Mouse (Mus musculus) midbrain, postnatal 0 days (tissue): ENCODE data around the gene AC124502.3. TPM values are rescaled to one million over a fixed set of nuclear protein-coding genes. Genes with fewer than 3 reads are reported as not detected.

ENCODE experiments used
- ATAC-seq: fragments of 200-750 bp; cut with Nextera tagmentation; 2 replicates; pipeline ENCODE4 v1.8.0; 2017; ENCODE audit warnings: moderate number of reproducible peaks, mild to moderate bottlenecking, moderate TSS enrichment, moderate library complexity; ENCODE audit not compliant: low FRiP score
- DNase-seq: peaks from one replicate; pipeline ENCODE4 v3.0.0-alpha.2; 2015; ENCODE audit warnings: low spot score
- H3K27ac ChIP-seq: fragments of 300-500 bp; sonication (generic); 2 replicates; pipeline ENCODE4 v1.5.1; 2014; ENCODE audit warnings: low read depth, mild to moderate bottlenecking, low read length, mixed read lengths
- H3K27me3 ChIP-seq: fragments of 300-500 bp; sonication (generic); 2 replicates; pipeline ENCODE4 v1.6.1; 2014; ENCODE audit warnings: low read length, control low read depth, mixed read lengths; ENCODE audit not compliant: insufficient read depth
- H3K36me3 ChIP-seq: fragments of 300-500 bp; sonication (generic); 2 replicates; pipeline ENCODE4 v1.6.1; 2014; ENCODE audit warnings: low read length, control low read depth, mixed read lengths; ENCODE audit not compliant: insufficient read depth
- H3K4me1 ChIP-seq: fragments of 300-500 bp; sonication (generic); 2 replicates; pipeline ENCODE4 v1.6.1; 2014; ENCODE audit warnings: mild to moderate bottlenecking, control low read depth, antibody characterized with exemption, low read length, mixed read lengths; ENCODE audit not compliant: insufficient read depth
- H3K4me2 ChIP-seq: fragments of 300-500 bp; sonication (generic); 2 replicates; pipeline ENCODE4 v1.6.1; 2014; ENCODE audit warnings: low read depth, mild to moderate bottlenecking, low read length, mixed read lengths; ENCODE audit not compliant: poor library complexity, severe bottlenecking
- H3K4me3 ChIP-seq: fragments of 300-500 bp; sonication (generic); 2 replicates; pipeline ENCODE4 v1.5.1; 2014; ENCODE audit warnings: low read depth, mild to moderate bottlenecking, low read length, moderate library complexity
- H3K9ac ChIP-seq: fragments of 300-500 bp; sonication (generic); replicated peaks from 2 replicates; pipeline ENCODE4 v1.6.1; 2014; ENCODE audit warnings: mild to moderate bottlenecking, low read length, moderate library complexity, mixed read lengths; ENCODE audit not compliant: poor library complexity, severe bottlenecking
- H3K9me3 ChIP-seq: fragments of 300-500 bp; sonication (generic); 2 replicates; pipeline ENCODE4 v1.6.1; 2016; ENCODE audit warnings: low read length, control low read depth
- CTCF ChIP-seq: IDR thresholded peaks from 2 replicates; pipeline ENCODE4 v1.5.1; 2016; ENCODE audit warnings: antibody characterized with exemption, mild to moderate bottlenecking
- WGBS: fragments of 180-500 bp; shearing (Covaris S2); extraction: QIAGEN DNeasy Blood & Tissue Kit; methylation state at CpG from one replicate; pipeline ENCODE4 v1.1.7; 2014; 5-methylcytosine and 5-hydroxymethylcytosine counted together
- polyA plus RNA-seq: library from polyadenylated mRNA; unstranded; fragments of >200 nt; fragmentation: Nextera tagmentation; extraction: Ambion mirVana; gene quantifications from 2 replicates; pipeline ENCODE4 v1.2.1, GENCODE M21; 2015
- total RNA-seq: library from RNA; depleted of rRNA; stranded (reverse); fragments of >200 nt; gene quantifications from 2 replicates; pipeline ENCODE4 v1.2.3, GENCODE M21; 2014

Gene AC124502.3
- total and polyA plus RNA-seq, 2 experiments from 2014 or later = 3.7 to 12.5 TPM

DNA sequence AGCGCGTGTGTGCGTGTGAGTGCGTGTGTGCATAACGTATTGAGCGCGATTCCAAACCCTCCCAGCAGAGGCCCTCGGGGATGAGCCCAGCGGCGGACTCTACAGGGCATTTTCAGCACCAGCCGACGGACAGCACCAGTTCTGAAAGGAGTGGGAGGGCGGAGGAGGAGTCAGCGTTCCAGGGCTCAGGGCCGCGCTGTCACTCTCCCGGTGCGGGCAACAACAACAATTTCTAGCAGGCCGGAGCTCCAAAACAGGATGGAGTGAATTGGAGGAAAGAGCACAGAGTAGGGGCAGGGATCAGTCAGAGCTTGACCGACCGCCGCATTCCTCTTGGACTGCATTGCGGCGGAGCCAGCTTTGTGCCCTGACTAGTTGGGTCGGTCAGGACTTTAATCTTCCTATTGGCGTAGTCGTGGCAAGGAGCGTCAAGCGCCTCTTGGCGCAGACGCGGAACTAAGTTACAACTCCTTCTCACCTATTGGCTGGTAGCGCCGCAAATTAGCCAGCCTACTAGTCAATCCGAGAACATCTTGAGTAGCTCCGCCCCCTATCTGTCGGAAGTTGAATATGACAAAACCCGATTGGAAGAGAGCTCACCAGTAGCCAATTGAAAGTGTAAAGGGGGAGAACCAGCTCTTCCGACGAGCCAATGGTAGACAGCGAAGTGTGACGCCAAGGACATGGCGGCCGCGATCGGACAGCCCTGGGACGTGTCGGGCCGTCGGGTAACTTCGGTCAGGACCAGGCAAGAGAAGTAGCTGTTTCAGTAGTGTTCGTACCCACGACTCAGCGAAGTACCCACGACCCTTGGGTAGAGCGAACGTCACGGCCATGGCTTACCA, 49.4 kb downstream of the AC124502.3 start, which contains the start of gene Yif1a:
Gene Yif1a (plus strand): TSS at position 655 of the 845 bp plus-strand sequence.
- Histone ChIP-seq H3K4me2 (peak within 1 kb of the TSS; percentile 84), H3K27ac (peak within 1 kb of the TSS; percentile 76), H3K4me1 (peaks cover 10% of the 10 kb centered on the region), H3K4me3 (peak within 1 kb of the TSS; percentile 65), H3K9ac (peak within 1 kb of the TSS; percentile 66), H3K27me3 (peaks cover under 1% of the 10 kb centered on the region; the same call in 1 of the 2 replicates), H3K9me3 (no peaks in the 10 kb centered on the region), H3K36me3 (peaks cover 25% of the 10 kb centered on the region)
- ATAC-seq = peak; percentile 92
- TF ChIP-seq CTCF = peak; percentile 73
- WGBS = under 1% methylated on average over 58 of the region's 58 CpGs
- peak; percentile 100 for DNase-seq

DNA sequence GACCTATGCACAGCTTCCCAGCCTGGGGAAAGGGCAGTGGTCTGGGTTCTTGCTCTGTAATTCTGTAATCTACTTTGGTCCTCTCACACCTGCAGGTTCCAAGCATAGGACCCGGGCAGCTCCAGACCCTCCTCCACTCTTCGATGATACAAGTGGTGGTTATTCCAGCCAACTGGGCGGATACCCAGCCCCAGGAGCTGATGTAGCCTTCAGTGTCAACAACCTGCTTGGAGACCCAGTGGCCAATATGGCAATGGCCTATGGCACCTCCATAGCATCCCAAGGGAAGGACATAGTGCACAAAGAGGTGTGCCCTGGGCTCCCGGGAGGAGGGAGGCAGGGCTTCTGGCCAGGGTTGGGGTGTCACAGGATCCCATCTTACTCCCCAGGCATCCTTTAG, 50.6 kb downstream of the AC124502.3 start:
- H3K36me3 ChIP-seq = peaks cover 32% of the 10 kb centered on the region
- H3K4me2 ChIP-seq = peak overlapping the region; percentile 84
- no peaks in the 10 kb centered on the region for H3K9me3 ChIP-seq
- peaks cover 17% of the 10 kb centered on the region for H3K4me1 ChIP-seq
- DNase-seq = no peak
- H3K4me3 ChIP-seq = peak overlapping the region; percentile 65
- no peak overlapping the region for H3K27ac ChIP-seq
- ATAC-seq = no peak
- no peaks in the 10 kb centered on the region for H3K27me3 ChIP-seq
- WGBS = 88% methylated on average over 4 of the region's 4 CpGs
- TF ChIP-seq CTCF = no peak
- H3K9ac ChIP-seq = peak overlapping the region; percentile 66

- H3K9me3 ChIP-seq = no peaks in the 10 kb centered on the region
- TF ChIP-seq CTCF = no peak
- no peak overlapping the region for H3K27ac ChIP-seq
- no peak overlapping the region for H3K9ac ChIP-seq
- no peaks in the 10 kb centered on the region for H3K27me3 ChIP-seq
- H3K4me1 ChIP-seq = peaks cover 37% of the 10 kb centered on the region
- ATAC-seq (no peak), DNase-seq (no peak)
- no peak overlapping the region for H3K4me2 ChIP-seq
- peaks cover 32% of the 10 kb centered on the region for H3K36me3 ChIP-seq
- no peak overlapping the region for H3K4me3 ChIP-seq
- WGBS = 85% methylated on average over 10 of the region's 10 CpGs
Measured at GRCm38 (mm10) chr19:5092083-5092482, 53.4 kb downstream of the AC124502.3 start.

- Histone ChIP-seq H3K4me1 (peaks cover 33% of the 10 kb centered on the region), H3K4me2 (peak overlapping the region; percentile 72), H3K4me3 (peak overlapping the region; percentile 88; the same call in 1 of the 2 replicates), H3K27ac (peak overlapping the region; percentile 97), H3K9ac (peak overlapping the region; percentile 98; the same call in 1 of the 2 replicates), H3K27me3 (no peaks in the 10 kb centered on the region), H3K36me3 (peaks cover 32% of the 10 kb centered on the region), H3K9me3 (no peaks in the 10 kb centered on the region)
- TF ChIP-seq CTCF = no peak
- ATAC-seq (no peak), DNase-seq (no peak)
- whole genome bisulfite sequencing = 72% methylated on average over 12 of the region's 12 CpGs
Measured at GRCm38 (mm10) chr19:5093481-5094242, 55.0 kb downstream of the AC124502.3 start.

DNA sequence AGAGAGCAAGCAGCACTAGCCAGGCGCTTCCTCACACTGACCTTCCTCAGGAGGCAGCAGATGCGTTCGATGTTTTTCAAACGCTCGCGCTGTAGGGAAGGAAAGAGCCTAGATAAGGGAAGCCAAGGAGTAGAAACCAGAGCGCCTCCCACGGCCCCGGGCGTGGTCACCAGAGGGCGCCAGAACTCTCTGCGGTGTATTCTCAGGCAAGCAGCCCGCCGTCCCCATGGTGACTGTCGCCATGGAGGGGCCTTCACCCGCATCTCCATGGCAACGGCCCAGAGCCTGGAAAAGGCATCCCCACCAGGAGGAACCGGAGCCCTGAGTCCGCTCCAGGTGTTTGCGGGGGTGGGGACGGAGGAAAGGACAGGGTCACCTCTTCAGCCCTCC, 55.5 kb downstream of the AC124502.3 start:
- H3K9ac ChIP-seq = peak overlapping the region; percentile 98
- H3K36me3 ChIP-seq = peaks cover 32% of the 10 kb centered on the region
- peaks cover 36% of the 10 kb centered on the region for H3K4me1 ChIP-seq
- peak overlapping the region; percentile 97 for H3K27ac ChIP-seq
- peak overlapping the region; percentile 88 for H3K4me3 ChIP-seq
- no peaks in the 10 kb centered on the region for H3K27me3 ChIP-seq
- 2% methylated on average over 20 of the region's 21 CpGs for WGBS
- TF ChIP-seq CTCF = peak; percentile 91
- ATAC-seq (peak; percentile 58), DNase-seq (peak; percentile 97)
- peak overlapping the region; percentile 72 for H3K4me2 ChIP-seq
- H3K9me3 ChIP-seq = no peaks in the 10 kb centered on the region
